10 mouse cellular contexts compared by ENCODE assay signal in the genomic region with DNA sequence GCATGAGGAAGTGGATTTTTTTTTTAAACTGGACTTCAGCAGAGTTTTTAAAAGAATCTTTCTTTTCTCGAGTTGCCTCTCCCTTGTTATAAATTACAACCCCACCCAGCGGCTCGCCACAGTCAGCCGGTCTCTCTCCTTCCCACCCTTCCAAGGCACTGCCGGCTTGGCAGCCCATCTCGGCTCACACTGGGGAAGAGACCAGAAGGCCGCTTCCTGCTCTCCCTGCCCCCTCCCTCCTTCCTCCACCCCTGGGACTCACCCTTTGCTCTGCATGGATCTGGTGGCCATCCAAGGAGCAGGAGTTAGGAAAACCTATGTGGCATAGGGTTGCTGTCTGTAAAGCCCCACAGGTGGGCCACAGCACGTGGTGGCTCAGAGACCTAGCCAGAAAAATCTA.
DNase-seq lines count a peak whose midpoint lies in the region; ATAC-seq and TF ChIP-seq lines count a peak whose summit lies in the region.
"Had no signal": no experiment of that assay in that cellular context is flagged by ENCODE, and none has a peak within 500 bp of the region (broad histone marks: within the 10 kb centered on the region; RNA-seq: fewer than 3 reads in every experiment).

No protein-coding gene starts in this region.

- H3K27ac ChIP-seq in intestine, embryonic 14.5 days (ENCODE audit: low read depth) = no peak overlapping the region
- H3K27ac ChIP-seq in intestine, postnatal 0 days (ENCODE audit: low read depth, low read length) = no peak overlapping the region
- H3K27ac ChIP-seq: liver, embryonic 14.5 days had no signal

- H3K36me3 ChIP-seq in intestine, embryonic 14.5 days (ENCODE audit: control insufficient read depth, insufficient read depth, low read length) = no peaks in the 10 kb centered on the region
- H3K36me3 ChIP-seq in intestine, postnatal 0 days (ENCODE audit: control insufficient read depth, insufficient read depth) = no peaks in the 10 kb centered on the region

- no peaks in the 10 kb centered on the region for H3K9me3 ChIP-seq in intestine, embryonic 14.5 days (ENCODE audit: control insufficient read depth, low read length)
- no peaks in the 10 kb centered on the region for H3K9me3 ChIP-seq in intestine, postnatal 0 days (ENCODE audit: control insufficient read depth)

- no peak for ATAC-seq in intestine, embryonic 14.5 days (replicated peaks; ENCODE audit: low FRiP score, low TSS enrichment, low read depth)
- ATAC-seq in intestine, postnatal 0 days = no peak
- ATAC-seq: CD4-positive, CD25-positive, alpha-beta regulatory T cell, adult 4 months had no signal

- 16% methylated on average over 8 of the region's 8 CpGs for WGBS in intestine, embryonic 14.5 days
- WGBS in intestine, postnatal 0 days = 13% methylated on average over 8 of the region's 8 CpGs

- no peak overlapping the region for H3K4me2 ChIP-seq in intestine, embryonic 14.5 days (ENCODE audit: low read length)
- no peak overlapping the region for H3K4me2 ChIP-seq in intestine, postnatal 0 days (replicated peaks; ENCODE audit: low read depth)

- peak; percentile 56 for DNase-seq in intestine, embryonic 14.5 days (ENCODE audit: low spot score)
- DNase-seq in gastrocnemius, postnatal 10 days = peak; percentile 41
- peak; percentile 44 to 52 for DNase-seq in kidney, adult 8-10 months
- DNase-seq in lung, postnatal 4 days = peak; percentile 72 to 86
- no peak for DNase-seq in layer of hippocampus, adult 9-10 months (ENCODE audit: low spot score)
- no peak for DNase-seq in frontal cortex, adult 2 months (ENCODE audit: extremely low spot score in 1 of 2, low spot score in 1 of 2)
- no peak for DNase-seq in frontal cortex, postnatal 14 days (ENCODE audit: low spot score in 2 of 2)

- no peak overlapping the region for H3K4me3 ChIP-seq in intestine, embryonic 14.5 days (ENCODE audit: low read depth, low read length)
- no peak overlapping the region for H3K4me3 ChIP-seq in intestine, postnatal 0 days (ENCODE audit: low read depth, low read length)

- H3K27me3 ChIP-seq in intestine, embryonic 14.5 days (replicated peaks; ENCODE audit: control insufficient read depth, insufficient read depth, low read length) = no peaks in the 10 kb centered on the region
- no peaks in the 10 kb centered on the region for H3K27me3 ChIP-seq in intestine, postnatal 0 days (replicated peaks; ENCODE audit: control insufficient read depth, insufficient read depth, low read length)

- no peak overlapping the region for H3K9ac ChIP-seq in intestine, embryonic 14.5 days (ENCODE audit: low read length)
- H3K9ac ChIP-seq in intestine, postnatal 0 days (ENCODE audit: low read depth, low read length) = no peak overlapping the region
- H3K9ac ChIP-seq: liver, embryonic 14.5 days had no signal

- no peak for TF ChIP-seq CTCF in intestine, postnatal 0 days (IDR thresholded peaks at IDR 0.05; ENCODE audit: low read depth)

- no peaks in the 10 kb centered on the region for H3K4me1 ChIP-seq in intestine, embryonic 14.5 days (replicated peaks; ENCODE audit: control insufficient read depth, insufficient read depth, low read length)
- H3K4me1 ChIP-seq in intestine, postnatal 0 days (replicated peaks; ENCODE audit: control insufficient read depth, insufficient read depth, low read length) = no peaks in the 10 kb centered on the region

Comparison
In these comparisons a context has a peak if more than half of its experiments do, and no peak if none do; other contexts are left out.
1. DNase-seq: peak in intestine, embryonic 14.5 days (single experiment), gastrocnemius, postnatal 10 days (single experiment), kidney, adult 8-10 months (2 of 2) and lung, postnatal 4 days (2 of 2); none in layer of hippocampus, adult 9-10 months (single experiment), frontal cortex, adult 2 months (0 of 2) and frontal cortex, postnatal 14 days (0 of 2).